Mouse (Mus musculus) megakaryocyte, embryonic 14.5 days (primary cell): ENCODE measurements around the gene Olfr1009.

Source experiments
- FLI1 ChIP-seq: IDR thresholded peaks from 2 replicates; pipeline ENCODE4 v1.6.1; 2012; ENCODE audit warnings: low read length, inconsistent platforms, mixed read lengths
- GATA1 ChIP-seq: IDR thresholded peaks from 3 replicates; pipeline ENCODE4 v1.6.1; 2012; ENCODE audit warnings: mixed read lengths, low read length, inconsistent platforms, borderline replicate concordance

DNA sequence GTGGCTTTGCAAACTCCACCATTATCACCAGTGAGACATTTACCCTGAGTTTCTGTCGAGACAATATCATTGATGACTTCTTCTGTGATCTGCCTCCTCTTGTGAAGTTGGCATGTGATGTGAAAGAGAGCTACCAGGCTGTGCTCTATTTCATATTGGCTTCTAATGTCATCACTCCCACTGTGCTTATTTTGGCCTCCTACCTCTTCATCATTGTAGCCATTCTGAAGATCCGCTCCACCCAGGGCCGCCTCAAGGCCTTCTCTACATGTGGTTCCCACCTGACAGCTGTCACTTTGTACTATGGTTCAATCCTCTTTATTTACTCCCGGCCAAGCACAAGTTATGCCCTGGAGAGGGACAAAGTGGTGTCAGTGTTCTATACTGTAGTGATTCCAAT lies 38.6 kb downstream of the Olfr1009 start:
- TF ChIP-seq GATA1 (no peak), FLI1 (no peak)
